ENCODE assay signal across 8 mouse cellular contexts in genomic region chr17:30658152-30658544, GRCm38 (mm10). TPM values are rescaled to one million over a fixed set of nuclear protein-coding genes. Genes with fewer than 3 reads are reported as not detected.
A peak's percentile ranks its signal among the peaks of the same experiment; 100 is the strongest.
DNase-seq lines count a peak whose midpoint lies in the region; ATAC-seq lines count a peak whose summit lies in the region.

No protein-coding gene starts in this region.

- peak; percentile 64 for DNase-seq in Muller cell, postnatal 12 days (ENCODE audit: inconsistent ontology term)
- peak; percentile 33 for DNase-seq in cerebellum, adult 9-11 months
- peak; percentile 51 to 57 for DNase-seq in frontal cortex, postnatal 14 days (ENCODE audit: low spot score in 2 of 2)
- peak; percentile 72 for DNase-seq in left cerebral cortex, adult 11 months (ENCODE audit: low spot score)
- DNase-seq in lung, postnatal 14 days: peak; percentile 86
- DNase-seq in right cerebral cortex, adult 18-20 months: peak; percentile 80
- peak; percentile 76 for DNase-seq in urinary bladder, postnatal 25 days (ENCODE audit: low spot score)

- 6% methylated on average over 13 of the region's 13 CpGs for WGBS in hindbrain, embryonic 16.5 days

- peak overlapping the region; percentile 39 for H3K4me3 ChIP-seq in hindbrain, embryonic 16.5 days (ENCODE audit: low read length)

- peak; percentile 81 for ATAC-seq in hindbrain, embryonic 16.5 days

- H3K9me3 ChIP-seq in hindbrain, embryonic 16.5 days (ENCODE audit: control insufficient read depth, low read length): no peaks in the 10 kb centered on the region

- H3K4me1 ChIP-seq in hindbrain, embryonic 16.5 days (ENCODE audit: control insufficient read depth, insufficient read depth, low read depth, low read length): no peaks in the 10 kb centered on the region

- H3K9ac ChIP-seq in hindbrain, embryonic 16.5 days (ENCODE audit: low read depth, low read length): peak overlapping the region; percentile 53

- 0 out of 2 replicates have a peak overlapping the region, but pooled peaks have one; percentile 13 for H3K27ac ChIP-seq in hindbrain, embryonic 16.5 days (ENCODE audit: low read depth, low read length)

- H3K36me3 ChIP-seq in hindbrain, embryonic 16.5 days (ENCODE audit: control insufficient read depth, insufficient read depth, low read length): no peaks in the 10 kb centered on the region

- no peaks in the 10 kb centered on the region for H3K27me3 ChIP-seq in hindbrain, embryonic 16.5 days (replicated peaks; ENCODE audit: control insufficient read depth, insufficient read depth, low read length)

- H3K4me2 ChIP-seq in hindbrain, embryonic 16.5 days (ENCODE audit: low read length): peak overlapping the region; percentile 64

RNA-seq across cellular contexts. Expression of gene Glo1, which starts 31.5 kb away (rescaled TPM):
- polyA plus RNA-seq in hindbrain, embryonic 16.5 days (2015; fragmentation: Nextera tagmentation; extraction: Ambion mirVana): 170 and 172 TPM in 2 replicates

RNA-seq across cellular contexts. Expression of gene Dnah8, which starts 34.0 kb away (rescaled TPM):
- 1.7 and 2.4 TPM in 2 replicates for polyA plus RNA-seq in hindbrain, embryonic 16.5 days (2015; fragmentation: Nextera tagmentation; extraction: Ambion mirVana)

Comparison
In these comparisons a context has a peak if more than half of its experiments do, and no peak if none do; other contexts are left out.
1. Peak in every context shown above with its lines: DNase-seq, ATAC-seq, H3K4me3 ChIP-seq and H3K27ac ChIP-seq.
2. DNase-seq: peak in every context shown above with its lines; median percentile 86 in lung, postnatal 14 days; 80 in right cerebral cortex, adult 18-20 months; 76 in urinary bladder, postnatal 25 days; 72 in left cerebral cortex, adult 11 months; 64 in Muller cell, postnatal 12 days; 54 in frontal cortex, postnatal 14 days; 33 in cerebellum, adult 9-11 months.